Mouse (Mus musculus): ENCODE measurements around the gene 1700001P01Rik.

GRCm38 (mm10) chr11:97822840-97823603 lies 47.3 kb upstream of the 1700001P01Rik start:
- TF ChIP-seq CTCF (IDR thresholded peaks at IDR 0.05; ENCODE audit: extremely low read depth, insufficient read length, insufficient replicate concordance, low read depth, low read length) (no peak), POLR2A (IDR thresholded peaks at IDR 0.05; ENCODE audit: low read depth, low read length) (no peak)

All from small intestine, adult 2 months (tissue).